Mouse (Mus musculus) CH12.LX (cell line): ENCODE results near the gene Ehd1. TPM values are rescaled to one million over a fixed set of nuclear protein-coding genes. Genes with fewer than 3 reads are reported as not detected.

Experiments used
- DNase-seq: peaks from one replicate; pipeline ENCODE4 v3.0.0-alpha.2; 2013; ENCODE audit errors: extremely low read depth
- H3K27ac ChIP-seq: 2 replicates; pipeline ENCODE4 v1.5.1; 2012; ENCODE audit warnings: low read depth, mild to moderate bottlenecking, control low read depth, moderate library complexity; ENCODE audit not compliant: insufficient read depth
- H3K27me3 ChIP-seq: replicated peaks from 2 replicates; pipeline ENCODE3; 2012; ENCODE audit warnings: inconsistent platforms
- H3K36me3 ChIP-seq, 2 experiments: replicated peaks in 1 of 2; 2 replicates each; pipeline versions ENCODE3 to v1.6.1; 2012; ENCODE audit warnings: inconsistent platforms in 1 of 2, low read length in 1 of 2, mild to moderate bottlenecking in 1 of 2, mixed read lengths in 1 of 2, moderate library complexity in 1 of 2; ENCODE audit not compliant: control insufficient read depth in 1 of 2, insufficient read depth in 1 of 2
- H3K4me1 ChIP-seq, 2 experiments: 2 replicates each; pipeline ENCODE4 v1.6.1; 2012; ENCODE audit warnings: inconsistent platforms in 1 of 2, moderate library complexity in 1 of 2; ENCODE audit not compliant: insufficient read depth in 2 of 2, control insufficient read depth in 1 of 2
- H3K4me2 ChIP-seq: 2 replicates; pipeline ENCODE4 v1.6.1; 2012; ENCODE audit warnings: low read depth, mild to moderate bottlenecking, control low read depth; ENCODE audit not compliant: poor library complexity, insufficient read depth, severe bottlenecking
- H3K4me3 ChIP-seq, 3 experiments: fragments of 150-350 bp in 1 of 3; sonication (generic) in 1 of 3; replicated peaks in 1 of 3; 2 replicates each; pipeline versions ENCODE3 to v1.5.1; 2011 to 2012; ENCODE audit warnings: low read depth in 2 of 3, low read length in 2 of 3, mild to moderate bottlenecking in 2 of 3, moderate library complexity in 2 of 3, control low read depth in 1 of 3, improper control_type of control experiment in 1 of 3, inconsistent platforms in 1 of 3, mixed read lengths in 1 of 3; ENCODE audit not compliant: poor library complexity in 1 of 3
- H3K79me2 ChIP-seq: replicated peaks from 2 replicates; pipeline ENCODE4 v1.6.1; 2012; ENCODE audit warnings: mild to moderate bottlenecking, moderate library complexity; ENCODE audit not compliant: control insufficient read depth, poor library complexity, insufficient read depth, severe bottlenecking; ENCODE audit errors: extremely low read depth
- H3K9ac ChIP-seq: 2 replicates; pipeline ENCODE4 v1.6.1; 2012; ENCODE audit warnings: low read depth, mild to moderate bottlenecking, control low read depth, moderate library complexity; ENCODE audit not compliant: insufficient read depth
- H3K9me3 ChIP-seq: replicated peaks from 2 replicates; pipeline ENCODE3; 2012; ENCODE audit warnings: low read length, inconsistent platforms, mixed read lengths
- BHLHE40 ChIP-seq: IDR thresholded peaks from 2 replicates; pipeline ENCODE4 v1.6.1; 2011; ENCODE audit warnings: mild to moderate bottlenecking, low read depth, low read length, improper control_type of control experiment
- CHD1 ChIP-seq: IDR thresholded peaks from 2 replicates; pipeline ENCODE4 v1.6.1; 2012; ENCODE audit warnings: low read depth, low read length, improper control_type of control experiment, inconsistent platforms
- CHD2 ChIP-seq: IDR thresholded peaks from 2 replicates; pipeline ENCODE4 v1.6.1; 2011; ENCODE audit warnings: low read length, improper control_type of control experiment
- CTCF ChIP-seq, 2 experiments: IDR thresholded peaks in 1 of 2; conservative IDR thresholded peaks in 1 of 2; 2 replicates each; pipeline ENCODE4 v1.5.1; 2011 to 2012; ENCODE audit warnings: low read depth in 2 of 2, low read length in 2 of 2, improper control_type of control experiment in 1 of 2, inconsistent platforms in 1 of 2, mild to moderate bottlenecking in 1 of 2, moderate library complexity in 1 of 2
- E2F4 ChIP-seq: IDR thresholded peaks from 2 replicates; pipeline ENCODE4 v1.6.1; 2011; ENCODE audit warnings: low read depth, low read length, improper control_type of control experiment; ENCODE audit not compliant: insufficient replicate concordance
- ELF1 ChIP-seq: IDR thresholded peaks from 2 replicates; pipeline ENCODE4 v1.6.1; 2014; ENCODE audit warnings: low read depth, mild to moderate bottlenecking, inconsistent platforms, low read length, improper control_type of control experiment
- ETS1 ChIP-seq: conservative IDR thresholded peaks from 2 replicates; pipeline ENCODE4 v1.6.1; 2012; ENCODE audit warnings: low read depth, mild to moderate bottlenecking, inconsistent platforms, low read length, improper control_type of control experiment, moderate library complexity
- GABPA ChIP-seq: IDR thresholded peaks from 2 replicates; pipeline ENCODE4 v1.6.1; 2012; ENCODE audit warnings: low read depth, low read length, improper control_type of control experiment, inconsistent platforms; ENCODE audit not compliant: insufficient replicate concordance
- HCFC1 ChIP-seq: IDR thresholded peaks from 2 replicates; pipeline ENCODE4 v1.6.1; 2012; ENCODE audit warnings: low read depth, mild to moderate bottlenecking, inconsistent platforms, low read length, improper control_type of control experiment
- IRF4 ChIP-seq: IDR thresholded peaks from 2 replicates; pipeline ENCODE4 v1.6.1; 2014; ENCODE audit warnings: low read depth, mild to moderate bottlenecking, inconsistent platforms, low read length, improper control_type of control experiment
- JUN ChIP-seq: IDR thresholded peaks from 2 replicates; pipeline ENCODE4 v1.6.1; 2011; ENCODE audit warnings: low read depth, mild to moderate bottlenecking, low read length, improper control_type of control experiment, moderate library complexity; ENCODE audit not compliant: insufficient read depth
- JUND ChIP-seq: conservative IDR thresholded peaks from 2 replicates; pipeline ENCODE4 v1.6.1; 2011; ENCODE audit warnings: low read depth, low read length, improper control_type of control experiment
- KAT2A ChIP-seq: IDR thresholded peaks from 2 replicates; pipeline ENCODE4 v1.6.1; 2012; ENCODE audit warnings: low read length, improper control_type of control experiment, inconsistent platforms; ENCODE audit not compliant: insufficient replicate concordance
- MAFK ChIP-seq: IDR thresholded peaks from 2 replicates; pipeline ENCODE4 v1.6.1; 2011; ENCODE audit warnings: low read length, improper control_type of control experiment; ENCODE audit not compliant: insufficient replicate concordance
- MAX ChIP-seq: IDR thresholded peaks from 2 replicates; pipeline ENCODE4 v1.6.1; 2011; ENCODE audit warnings: low read length, improper control_type of control experiment
- MAZ ChIP-seq: IDR thresholded peaks from 2 replicates; pipeline ENCODE4 v1.6.1; 2012; ENCODE audit warnings: low read depth, mild to moderate bottlenecking, inconsistent platforms, low read length, improper control_type of control experiment, moderate library complexity
- MEF2A ChIP-seq: IDR thresholded peaks from 2 replicates; pipeline ENCODE4 v1.6.1; 2014; ENCODE audit warnings: low read depth, mild to moderate bottlenecking, inconsistent platforms, low read length, improper control_type of control experiment, borderline replicate concordance
- MXI1 ChIP-seq: IDR thresholded peaks from 2 replicates; pipeline ENCODE4 v1.6.1; 2011; ENCODE audit warnings: mild to moderate bottlenecking, low read depth, low read length, improper control_type of control experiment
- MYC ChIP-seq: IDR thresholded peaks from 2 replicates; pipeline ENCODE4 v1.6.1; 2011; ENCODE audit warnings: low read depth, mild to moderate bottlenecking, improper control_type of control experiment, low read length
- NELFE ChIP-seq: IDR thresholded peaks from 2 replicates; pipeline ENCODE4 v1.6.1; 2011; ENCODE audit warnings: low read depth, low read length, improper control_type of control experiment
- NRF1 ChIP-seq: IDR thresholded peaks from 2 replicates; pipeline ENCODE4 v1.6.1; 2014; ENCODE audit warnings: low read depth, mild to moderate bottlenecking, inconsistent platforms, low read length, improper control_type of control experiment, moderate library complexity
- PAX5 ChIP-seq: IDR thresholded peaks from 2 replicates; pipeline ENCODE4 v1.6.1; 2012; ENCODE audit warnings: low read length, inconsistent platforms, mixed read lengths
- POLR2A ChIP-seq: IDR thresholded peaks from 2 replicates; pipeline ENCODE4 v1.6.1; 2011; ENCODE audit warnings: low read depth, mild to moderate bottlenecking, improper control_type of control experiment, low read length
- POLR2AphosphoS2 ChIP-seq: IDR thresholded peaks from 2 replicates; pipeline ENCODE4 v1.6.1; 2011; ENCODE audit warnings: low read depth, low read length, improper control_type of control experiment
- RCOR1 ChIP-seq: conservative IDR thresholded peaks from 2 replicates; pipeline ENCODE4 v1.6.1; 2012; ENCODE audit warnings: low read depth, mild to moderate bottlenecking, inconsistent platforms, low read length, improper control_type of control experiment
- SIN3A ChIP-seq: IDR thresholded peaks from 2 replicates; pipeline ENCODE4 v1.6.1; 2012; ENCODE audit warnings: low read length, improper control_type of control experiment, inconsistent platforms
- SMC3 ChIP-seq: IDR thresholded peaks from 2 replicates; pipeline ENCODE4 v1.6.1; 2011; ENCODE audit warnings: low read depth, low read length, improper control_type of control experiment
- TBP ChIP-seq: conservative IDR thresholded peaks from 2 replicates; pipeline ENCODE4 v1.6.1; 2011; ENCODE audit warnings: low read depth, low read length, improper control_type of control experiment
- TCF12 ChIP-seq: IDR thresholded peaks from 2 replicates; pipeline ENCODE4 v1.6.1; 2014; ENCODE audit warnings: low read depth, mild to moderate bottlenecking, inconsistent platforms, low read length, improper control_type of control experiment
- UBTF ChIP-seq: IDR thresholded peaks from 2 replicates; pipeline ENCODE4 v1.6.1; 2012; ENCODE audit warnings: low read depth, mild to moderate bottlenecking, inconsistent platforms, low read length, improper control_type of control experiment, moderate library complexity
- USF1 ChIP-seq: IDR thresholded peaks from 2 replicates; pipeline ENCODE4 v1.6.1; 2014; ENCODE audit warnings: low read depth, mild to moderate bottlenecking, inconsistent platforms, low read length, improper control_type of control experiment
- USF2 ChIP-seq: conservative IDR thresholded peaks from 2 replicates; pipeline ENCODE4 v1.6.1; 2011; ENCODE audit warnings: low read depth, low read length, improper control_type of control experiment
- ZC3H11A ChIP-seq: IDR thresholded peaks from 2 replicates; pipeline ENCODE4 v1.6.1; 2012; ENCODE audit warnings: low read depth, mild to moderate bottlenecking, inconsistent platforms, low read length, improper control_type of control experiment
- ZMIZ1 ChIP-seq: IDR thresholded peaks from 2 replicates; pipeline ENCODE4 v1.6.1; 2012; ENCODE audit warnings: low read depth, mild to moderate bottlenecking, inconsistent platforms, low read length, improper control_type of control experiment
- ZNF384 ChIP-seq: IDR thresholded peaks from 2 replicates; pipeline ENCODE4 v1.6.1; 2012; ENCODE audit warnings: low read depth, low read length, improper control_type of control experiment, inconsistent platforms
- dilution Hi-C: fragments of 300-500 bp; cut with MboI; formaldehyde crosslinking; loops from 2 replicates; pipeline ENCODE4 v1.14.3; 2020; ENCODE audit warnings: low sequenced_read_pairs; ENCODE audit not compliant: extremely low pct_unique_long_range_greater_than_20kb, extremely low pct_ligation_motif_present
- in situ Hi-C: fragments of 300-500 bp; cut with MboI; formaldehyde crosslinking; loops from 3 replicates; pipeline ENCODE4 v1.14.3; 2019; ENCODE audit warnings: low sequenced_read_pairs, low pct_ligation_motif_present, low pct_unique_long_range_greater_than_20kb, mixed read lengths
- polyA plus RNA-seq: library from polyadenylated mRNA; unstranded; fragments of >175 nt; gene quantifications from 2 replicates; pipeline ENCODE4 v1.2.1, GENCODE M21; 2012; ENCODE audit warnings: low read depth; ENCODE audit not compliant: insufficient read length
- total RNA-seq, 2 experiments: library from RNA; depleted of rRNA; stranded (reverse); fragments of 300-350 nt in 1 of 2; fragments of >200 nt in 1 of 2; gene quantifications; 2 replicates each; pipeline ENCODE4 v1.2.3; 2012 to 2014

Ehd1 gene
- total and polyA plus RNA-seq, 3 experiments: 131 to 400 (median 245) TPM

- TF ChIP-seq NELFE (no peak), MEF2A (no peak; the same call in 1 of the 2 replicates), ZC3H11A (no peak), JUN (no peak), TCF12 (no peak), E2F4 (no peak), UBTF (no peak), SMC3 (no peak), IRF4 (no peak), NRF1 (no peak)
Observed at GRCm38 (mm10) chr19:6296551-6297210, 20.2 kb downstream of the Ehd1 start (continued).

DNA sequence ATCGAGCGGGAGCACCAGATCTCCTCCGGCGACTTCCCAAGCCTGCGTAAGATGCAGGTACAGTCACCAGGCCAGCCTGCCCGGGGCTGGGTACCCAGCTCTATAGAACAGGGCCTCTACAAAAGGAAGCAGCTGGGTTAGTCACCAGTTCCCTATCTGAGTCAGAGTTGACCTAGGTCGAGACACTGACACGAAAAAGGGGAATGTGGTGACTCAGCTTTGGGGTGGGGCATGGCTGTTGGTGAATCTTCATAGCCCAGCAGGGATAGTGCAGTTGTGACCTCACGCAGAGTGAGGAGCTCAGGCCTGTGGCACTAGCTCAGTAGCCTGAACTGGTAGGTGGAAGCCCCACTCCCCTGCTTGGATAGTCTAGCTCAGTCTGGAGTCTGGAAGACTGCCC lies 21.1 kb downstream of the Ehd1 start:
- dilution Hi-C loops (no loop called here), in situ Hi-C loops (no loop called here)
- Histone ChIP-seq H3K4me2 (peak overlapping the region; percentile 91), H3K4me3 (peak overlapping the region in 2 of 3 experiments; percentile 23 to 53), H3K9me3 (no peaks in the 10 kb centered on the region), H3K79me2 (peaks cover 52% of the 10 kb centered on the region), H3K9ac (peak overlapping the region; percentile 65), H3K36me3 (peaks cover 74 to 89% of the 10 kb centered on the region in 2 experiments), H3K4me1 (peaks cover 75 to 97% of the 10 kb centered on the region in 2 experiments), H3K27me3 (no peaks in the 10 kb centered on the region), H3K27ac (peak overlapping the region; percentile 99)
- DNase-seq: peak; percentile 96
- peak; percentile 76; the same call in 1 of the 2 replicates for TF ChIP-seq UBTF
- TF ChIP-seq NRF1: peak; percentile 46
- peak; percentile 100 for TF ChIP-seq IRF4
- TF ChIP-seq SMC3: no peak
- peak; percentile 85 for TF ChIP-seq POLR2A
- peak; percentile 59; the same call in 1 of the 2 replicates for TF ChIP-seq MXI1
- peak; percentile 91 for TF ChIP-seq TBP
- TF ChIP-seq NELFE: no peak
- peak; percentile 100 for TF ChIP-seq ETS1
- TF ChIP-seq ELF1: 0 out of 2 replicates have a peak, but pooled peaks have one; percentile 34
- peak; percentile 39; the same call in 1 of the 2 replicates for TF ChIP-seq RCOR1
- no peak for TF ChIP-seq CTCF (conservative IDR thresholded peaks at IDR 0.05 in 1 of 2, IDR thresholded peaks at IDR 0.05 in 1 of 2; ENCODE audit: low read depth in 2 of 2, low read length in 2 of 2)
- peak; percentile 92 for TF ChIP-seq MEF2A
- no peak for TF ChIP-seq POLR2AphosphoS2
- TF ChIP-seq CHD1: no peak
- peak; percentile 98 for TF ChIP-seq JUND
- no peak; the same call in 1 of the 2 replicates for TF ChIP-seq MAX
- peak; percentile 98 for TF ChIP-seq JUN
- no peak for TF ChIP-seq USF2
- TF ChIP-seq PAX5: no peak
- TF ChIP-seq TCF12: peak; percentile 99
- TF ChIP-seq CHD2: peak; percentile 85
- TF ChIP-seq BHLHE40: peak; percentile 94
- no peak for TF ChIP-seq GABPA
- peak; percentile 96 for TF ChIP-seq MAFK
- no peak for TF ChIP-seq KAT2A
- no peak for TF ChIP-seq ZC3H11A
- TF ChIP-seq HCFC1: no peak
- TF ChIP-seq MAZ: peak; percentile 74; the same call in 1 of the 2 replicates
- TF ChIP-seq ZMIZ1: no peak
- TF ChIP-seq E2F4: no peak
- TF ChIP-seq SIN3A: peak; percentile 99
- no peak for TF ChIP-seq ZNF384
- peak; percentile 86; the same call in 1 of the 2 replicates for TF ChIP-seq MYC
- TF ChIP-seq USF1: no peak
